Mouse (Mus musculus) cortical plate, adult 2 months (tissue): Measurements from ENCODE around the gene Ddah2.

ENCODE experiments used
- CTCF ChIP-seq: fragments of 200-500 bp; IDR thresholded peaks from 2 replicates; pipeline ENCODE4 v1.5.1; 2011; ENCODE audit warnings: mild to moderate bottlenecking, control low read depth, low read length; ENCODE audit not compliant: insufficient read depth; ENCODE audit errors: extremely low read depth
- POLR2A ChIP-seq: fragments of 200-500 bp; IDR thresholded peaks from 2 replicates; pipeline ENCODE4 v1.6.1; 2011; ENCODE audit warnings: mild to moderate bottlenecking, low read length, control low read depth; ENCODE audit not compliant: insufficient read depth; ENCODE audit errors: extremely low read depth

DNA sequence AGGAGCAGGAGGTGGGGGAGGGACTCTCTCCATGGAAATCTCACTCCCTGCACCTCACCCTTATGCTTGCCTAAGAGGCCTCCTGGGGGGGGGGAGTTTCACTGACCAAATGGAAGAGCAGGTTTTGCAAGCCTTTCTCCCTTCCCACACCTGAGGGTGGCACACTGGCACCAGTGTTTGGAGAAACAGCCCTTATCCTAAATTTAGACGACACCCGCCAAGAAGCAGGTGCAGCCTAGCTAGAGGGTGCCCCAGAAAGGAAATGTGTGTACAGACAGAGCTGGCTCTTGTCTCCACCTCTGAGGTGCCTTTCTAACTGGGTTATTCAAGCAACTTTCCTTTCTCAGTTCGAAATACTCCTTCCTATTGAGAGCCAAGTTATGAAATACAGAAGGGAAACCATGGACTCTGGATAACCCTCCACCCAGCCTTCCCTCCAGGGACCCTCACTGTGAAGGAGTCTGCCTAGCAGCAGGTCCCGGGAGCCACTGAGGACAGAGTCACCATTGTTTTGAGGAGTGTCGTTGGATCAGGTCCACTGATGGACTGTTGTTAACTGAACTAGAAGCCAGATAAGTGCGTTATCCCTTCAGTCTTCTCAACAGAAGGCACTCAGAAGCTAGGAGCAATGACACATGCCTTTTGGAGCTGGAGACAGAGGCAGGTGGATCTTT is 11.9 kb downstream of the Ddah2 start:
- TF ChIP-seq POLR2A, result no peak
- TF ChIP-seq CTCF, result 0 out of 2 replicates have a peak, but pooled peaks have one; percentile 10
